Mouse (Mus musculus) thymus, adult 2 months (tissue): Measurements from ENCODE around the gene Cyb561d2.

Experiments used
- CTCF ChIP-seq: fragments of 200-500 bp; IDR thresholded peaks from 2 replicates; pipeline ENCODE4 v1.5.1; 2012; ENCODE audit warnings: mild to moderate bottlenecking, control low read depth, low read length, moderate library complexity, borderline replicate concordance; ENCODE audit not compliant: control insufficient read depth, poor library complexity, insufficient read depth; ENCODE audit errors: extremely low read depth
- POLR2A ChIP-seq: fragments of 200-500 bp; IDR thresholded peaks from 2 replicates; pipeline ENCODE4 v1.6.1; 2012; ENCODE audit warnings: mild to moderate bottlenecking, low read length, control low read depth, moderate library complexity; ENCODE audit not compliant: control insufficient read depth, poor library complexity, insufficient read depth; ENCODE audit errors: extremely low read depth

- no peak for TF ChIP-seq POLR2A
- no peak for TF ChIP-seq CTCF
Observed at GRCm38 (mm10) chr9:107520331-107520730, 21.7 kb downstream of the Cyb561d2 start.
